Mouse (Mus musculus): ENCODE data around the gene Smchd1.

DNA sequence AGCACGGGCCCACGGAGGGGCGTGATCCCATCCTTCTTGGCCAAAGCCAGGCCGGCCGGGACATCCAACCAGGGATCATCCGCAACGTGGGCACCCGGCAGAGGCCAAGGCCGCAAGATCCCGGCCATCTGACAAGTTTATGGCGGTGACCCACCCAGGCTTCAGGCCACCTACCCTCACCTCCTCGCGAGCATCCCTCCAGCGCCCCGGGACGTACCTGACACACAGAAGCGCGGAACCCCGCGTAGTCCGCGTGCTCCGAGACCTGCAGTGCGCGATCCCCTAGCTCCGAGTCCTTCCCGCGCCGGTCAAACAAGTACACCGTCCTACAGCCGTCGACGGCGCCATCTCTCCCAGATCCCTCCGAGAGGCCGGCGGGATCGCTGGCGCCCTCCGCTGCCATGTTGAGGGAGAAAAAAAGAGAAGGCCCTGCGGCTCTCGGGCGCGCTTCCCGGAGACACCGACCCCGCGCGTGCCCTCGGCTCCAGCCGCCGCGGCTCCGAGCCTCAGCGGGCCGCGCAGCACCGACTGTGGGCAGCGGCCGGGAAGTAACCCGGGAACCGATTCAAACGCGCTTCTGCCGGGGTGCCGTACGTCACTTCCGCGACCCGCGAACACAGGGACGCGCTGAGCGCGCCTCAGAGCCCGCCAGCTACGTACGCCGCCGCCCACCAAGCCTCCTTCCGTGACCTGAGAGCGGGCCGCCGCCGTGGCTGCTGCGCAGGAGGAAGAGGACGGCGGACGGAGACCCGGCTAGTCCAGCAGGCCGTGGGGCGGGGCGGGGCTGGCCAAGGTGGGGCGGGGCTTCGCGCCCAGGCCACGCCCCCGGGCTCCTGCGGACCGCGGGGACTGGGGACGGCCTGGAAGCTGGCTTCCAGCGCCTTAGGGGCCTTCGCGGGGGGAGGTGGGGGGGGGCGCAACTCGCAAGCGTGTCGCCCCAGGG lies at the start of gene Smchd1:
- TF ChIP-seq CTCF (IDR thresholded peaks at IDR 0.05) = peak; percentile 33
- TF ChIP-seq EP300 (IDR thresholded peaks at IDR 0.05) = no peak
